Mouse (Mus musculus): ENCODE data around the gene Polh. TPM values are rescaled to one million over a fixed set of nuclear protein-coding genes. Genes with fewer than 3 reads are reported as not detected.

Polh gene
- polyA plus RNA-seq, 1 experiment: 1.7 TPM

GRCm38 (mm10) chr17:46170538-46170937 lies 31.9 kb downstream of the Polh start:
- Histone ChIP-seq H3K27ac (ENCODE audit: insufficient read depth, low read depth, low read length) (no peak overlapping the region), H3K27me3 (ENCODE audit: control insufficient read depth, insufficient read depth, low read length) (no peaks in the 10 kb centered on the region), H3K36me3 (ENCODE audit: control insufficient read depth, insufficient read depth, low read length) (peaks cover 51% of the 10 kb centered on the region), H3K4me1 (ENCODE audit: control insufficient read depth, insufficient read depth, insufficient read length, low read length) (no peaks in the 10 kb centered on the region), H3K4me3 (ENCODE audit: low read depth, low read length) (no peak overlapping the region)
- 70% methylated on average over 3 of the region's 3 CpGs for WGBS
- peak; percentile 42; the same call in 1 of the 2 replicates for TF ChIP-seq CTCF (IDR thresholded peaks at IDR 0.05; ENCODE audit: extremely low read depth, insufficient read length, insufficient replicate concordance, low read depth, low read length)
- no peak for TF ChIP-seq POLR2A (IDR thresholded peaks at IDR 0.05; ENCODE audit: low read depth, low read length)

- WGBS: 88% methylated on average over 5 of the region's 5 CpGs
- Histone ChIP-seq H3K4me1 (ENCODE audit: control insufficient read depth, insufficient read depth, insufficient read length, low read length) (no peaks in the 10 kb centered on the region), H3K27ac (ENCODE audit: insufficient read depth, low read depth, low read length) (no peak overlapping the region), H3K36me3 (ENCODE audit: control insufficient read depth, insufficient read depth, low read length) (peaks cover 66% of the 10 kb centered on the region), H3K4me3 (ENCODE audit: low read depth, low read length) (no peak overlapping the region), H3K27me3 (ENCODE audit: control insufficient read depth, insufficient read depth, low read length) (no peaks in the 10 kb centered on the region)
- TF ChIP-seq CTCF (IDR thresholded peaks at IDR 0.05; ENCODE audit: extremely low read depth, insufficient read length, insufficient replicate concordance, low read depth, low read length): no peak
- no peak for TF ChIP-seq POLR2A (IDR thresholded peaks at IDR 0.05; ENCODE audit: low read depth, low read length)
Observed at GRCm38 (mm10) chr17:46168768-46169167, 33.7 kb downstream of the Polh start.

GRCm38 (mm10) chr17:46168318-46168717 lies 34.1 kb downstream of the Polh start:
- H3K4me3 ChIP-seq (ENCODE audit: low read depth, low read length): no peak overlapping the region
- TF ChIP-seq CTCF (IDR thresholded peaks at IDR 0.05; ENCODE audit: extremely low read depth, insufficient read length, insufficient replicate concordance, low read depth, low read length) (no peak), POLR2A (IDR thresholded peaks at IDR 0.05; ENCODE audit: low read depth, low read length) (no peak)
- peaks cover 1% of the 10 kb centered on the region; the same call in 1 of the 2 replicates for H3K4me1 ChIP-seq (ENCODE audit: control insufficient read depth, insufficient read depth, insufficient read length, low read length)
- no peak overlapping the region for H3K27ac ChIP-seq (ENCODE audit: insufficient read depth, low read depth, low read length)
- 40% methylated on average over 5 of the region's 5 CpGs for WGBS
- peaks cover 66% of the 10 kb centered on the region for H3K36me3 ChIP-seq (ENCODE audit: control insufficient read depth, insufficient read depth, low read length)
- no peaks in the 10 kb centered on the region for H3K27me3 ChIP-seq (ENCODE audit: control insufficient read depth, insufficient read depth, low read length)

GRCm38 (mm10) chr17:46167014-46167413 lies 35.4 kb downstream of the Polh start:
- Histone ChIP-seq H3K27me3 (ENCODE audit: control insufficient read depth, insufficient read depth, low read length) (no peaks in the 10 kb centered on the region), H3K4me3 (ENCODE audit: low read depth, low read length) (no peak overlapping the region), H3K36me3 (ENCODE audit: control insufficient read depth, insufficient read depth, low read length) (peaks cover 63% of the 10 kb centered on the region), H3K27ac (ENCODE audit: insufficient read depth, low read depth, low read length) (no peak overlapping the region), H3K4me1 (ENCODE audit: control insufficient read depth, insufficient read depth, insufficient read length, low read length) (peaks cover 3% of the 10 kb centered on the region; the same call in 1 of the 2 replicates)
- WGBS: 85% methylated on average over 11 of the region's 11 CpGs
- TF ChIP-seq POLR2A (IDR thresholded peaks at IDR 0.05; ENCODE audit: low read depth, low read length) (no peak), CTCF (IDR thresholded peaks at IDR 0.05; ENCODE audit: extremely low read depth, insufficient read length, insufficient replicate concordance, low read depth, low read length) (no peak)

- H3K36me3 ChIP-seq (ENCODE audit: control insufficient read depth, insufficient read depth, low read length): peaks cover 63% of the 10 kb centered on the region
- no peak for TF ChIP-seq CTCF (IDR thresholded peaks at IDR 0.05; ENCODE audit: extremely low read depth, insufficient read length, insufficient replicate concordance, low read depth, low read length)
- TF ChIP-seq POLR2A (IDR thresholded peaks at IDR 0.05; ENCODE audit: low read depth, low read length): no peak
- 83% methylated on average over 5 of the region's 5 CpGs for WGBS
- H3K27ac ChIP-seq (ENCODE audit: insufficient read depth, low read depth, low read length): no peak overlapping the region
- H3K4me3 ChIP-seq (ENCODE audit: low read depth, low read length): no peak overlapping the region
- H3K4me1 ChIP-seq (ENCODE audit: control insufficient read depth, insufficient read depth, insufficient read length, low read length): peaks cover 5% of the 10 kb centered on the region; the same call in 1 of the 2 replicates
- no peaks in the 10 kb centered on the region for H3K27me3 ChIP-seq (ENCODE audit: control insufficient read depth, insufficient read depth, low read length)
Observed at GRCm38 (mm10) chr17:46166270-46166669, 36.2 kb downstream of the Polh start.

- Histone ChIP-seq H3K27ac (ENCODE audit: insufficient read depth, low read depth, low read length) (no peak overlapping the region), H3K4me3 (ENCODE audit: low read depth, low read length) (no peak overlapping the region), H3K36me3 (ENCODE audit: control insufficient read depth, insufficient read depth, low read length) (peaks cover 59% of the 10 kb centered on the region), H3K4me1 (ENCODE audit: control insufficient read depth, insufficient read depth, insufficient read length, low read length) (peaks cover 5% of the 10 kb centered on the region; the same call in 1 of the 2 replicates), H3K27me3 (ENCODE audit: control insufficient read depth, insufficient read depth, low read length) (no peaks in the 10 kb centered on the region)
- TF ChIP-seq CTCF (IDR thresholded peaks at IDR 0.05; ENCODE audit: extremely low read depth, insufficient read length, insufficient replicate concordance, low read depth, low read length) (no peak), POLR2A (IDR thresholded peaks at IDR 0.05; ENCODE audit: low read depth, low read length) (no peak)
- WGBS: 82% methylated on average over 12 of the region's 12 CpGs
Observed at GRCm38 (mm10) chr17:46165460-46165859, 37.0 kb downstream of the Polh start.

- H3K4me1 ChIP-seq (ENCODE audit: control insufficient read depth, insufficient read depth, insufficient read length, low read length): peaks cover 5% of the 10 kb centered on the region; the same call in 1 of the 2 replicates
- peaks cover 57% of the 10 kb centered on the region for H3K36me3 ChIP-seq (ENCODE audit: control insufficient read depth, insufficient read depth, low read length)
- H3K27ac ChIP-seq (ENCODE audit: insufficient read depth, low read depth, low read length): no peak overlapping the region
- 93% methylated on average over 10 of the region's 10 CpGs for WGBS
- H3K27me3 ChIP-seq (ENCODE audit: control insufficient read depth, insufficient read depth, low read length): no peaks in the 10 kb centered on the region
- H3K4me3 ChIP-seq (ENCODE audit: low read depth, low read length): no peak overlapping the region
- TF ChIP-seq POLR2A (IDR thresholded peaks at IDR 0.05; ENCODE audit: low read depth, low read length) (no peak), CTCF (IDR thresholded peaks at IDR 0.05; ENCODE audit: extremely low read depth, insufficient read length, insufficient replicate concordance, low read depth, low read length) (no peak)
Observed at GRCm38 (mm10) chr17:46164791-46165190, 37.7 kb downstream of the Polh start.
